Mouse (Mus musculus): ENCODE measurements around the gene Ell.
"Not testable (repeated sequence)": the region's sequence is repeated elsewhere in the genome, so short reads cannot be mapped to it uniquely, and the experiment has no call there.

Gene Ell

GRCm38 (mm10) chr8:70506328-70507026, 32.8 kb upstream of the Ell start, which contains the start of gene Rex1bd:
Rex1bd (minus strand) TSS chr8:70506752.
- peak; percentile 76 to 83 for DNase-seq (ENCODE audit: low read depth in 1 of 2, low spot score in 2 of 2)

GRCm38 (mm10) chr8:70507027-70507393, 32.2 kb upstream of the Ell start:
- DNase-seq (ENCODE audit: low read depth in 1 of 2, low spot score in 2 of 2), result no peak

- no peak for DNase-seq (ENCODE audit: low read depth in 1 of 2, low spot score in 2 of 2)
Measured at GRCm38 (mm10) chr8:70509281-70509952, 29.8 kb upstream of the Ell start.

GRCm38 (mm10) chr8:70510228-70510915, 28.9 kb upstream of the Ell start, which contains the start of gene Uba52:
Uba52 (minus strand) TSS chr8:70510801.
- peak; percentile 89 to 97 for DNase-seq (ENCODE audit: low read depth in 1 of 2, low spot score in 2 of 2)

- DNase-seq (ENCODE audit: low read depth in 1 of 2, low spot score in 2 of 2), result not testable (repeated sequence)
Measured at GRCm38 (mm10) chr8:70511174-70511573, 28.1 kb upstream of the Ell start.

- no peak for DNase-seq (ENCODE audit: low read depth in 1 of 2, low spot score in 2 of 2)
Measured at GRCm38 (mm10) chr8:70511770-70512169, 27.5 kb upstream of the Ell start.

GRCm38 (mm10) chr8:70512253-70512903, 26.9 kb upstream of the Ell start:
- no peak for DNase-seq (ENCODE audit: low read depth in 1 of 2, low spot score in 2 of 2)

- DNase-seq (ENCODE audit: low read depth in 1 of 2, low spot score in 2 of 2), result no peak
Measured at GRCm38 (mm10) chr8:70513441-70513840, 25.8 kb upstream of the Ell start.

GRCm38 (mm10) chr8:70517940-70518643, 21.2 kb upstream of the Ell start:
- no peak for DNase-seq (ENCODE audit: low read depth in 1 of 2, low spot score in 2 of 2)

GRCm38 (mm10) chr8:70519043-70519442, 20.2 kb upstream of the Ell start:
- no peak for DNase-seq (ENCODE audit: low read depth in 1 of 2, low spot score in 2 of 2)

GRCm38 (mm10) chr8:70519606-70520005, 19.7 kb upstream of the Ell start:
- DNase-seq (ENCODE audit: low read depth in 1 of 2, low spot score in 2 of 2), result no peak

- DNase-seq (ENCODE audit: low read depth in 1 of 2, low spot score in 2 of 2), result peak; percentile 90 to 94
Measured at GRCm38 (mm10) chr8:70522592-70523403, 16.5 kb upstream of the Ell start.

GRCm38 (mm10) chr8:70527111-70527511, 12.1 kb upstream of the Ell start:
- DNase-seq (ENCODE audit: low read depth in 1 of 2, low spot score in 2 of 2), result no peak

GRCm38 (mm10) chr8:70527512-70528181, 11.6 kb upstream of the Ell start, which contains the start of the genes Fkbp8 and Kxd1:
Fkbp8 (plus strand) TSS chr8:70527724.
Kxd1 (minus strand) TSS chr8:70527956.
- peak; percentile 77 to 91 for DNase-seq (ENCODE audit: low read depth in 1 of 2, low spot score in 2 of 2)

GRCm38 (mm10) chr8:70528182-70528797, 11.0 kb upstream of the Ell start:
- DNase-seq (ENCODE audit: low read depth in 1 of 2, low spot score in 2 of 2), result no peak

- DNase-seq (ENCODE audit: low read depth in 1 of 2, low spot score in 2 of 2), result no peak
Measured at GRCm38 (mm10) chr8:70529299-70529698, 10.0 kb upstream of the Ell start.

- no peak for DNase-seq (ENCODE audit: low read depth in 1 of 2, low spot score in 2 of 2)
Measured at GRCm38 (mm10) chr8:70529741-70530161, 9.5 kb upstream of the Ell start.

- no peak for DNase-seq (ENCODE audit: low read depth in 1 of 2, low spot score in 2 of 2)
Measured at GRCm38 (mm10) chr8:70530314-70530713, 8.9 kb upstream of the Ell start.

- DNase-seq (ENCODE audit: low read depth in 1 of 2, low spot score in 2 of 2), result no peak
Measured at GRCm38 (mm10) chr8:70534281-70534680, 5.0 kb upstream of the Ell start.
